Mouse (Mus musculus) liver, embryonic 12.5 days (tissue): Measurements from ENCODE around the gene Lgr6. TPM values are rescaled to one million over a fixed set of nuclear protein-coding genes. Genes with fewer than 3 reads are reported as not detected.

ENCODE experiments used
- ATAC-seq: fragments of 200-750 bp; cut with Nextera tagmentation; 2 replicates; pipeline ENCODE4 v1.8.0; 2017; ENCODE audit warnings: moderate number of reproducible peaks, mild to moderate bottlenecking, moderate library complexity
- H3K27ac ChIP-seq: fragments of 300-500 bp; sonication (generic); 2 replicates; pipeline ENCODE4 v1.5.1; 2016; ENCODE audit warnings: mild to moderate bottlenecking
- H3K27me3 ChIP-seq: fragments of 300-500 bp; sonication (generic); replicated peaks from 2 replicates; pipeline ENCODE4 v1.6.1; 2016; ENCODE audit warnings: mild to moderate bottlenecking, moderate library complexity
- H3K36me3 ChIP-seq: fragments of 300-500 bp; sonication (generic); 2 replicates; pipeline ENCODE4 v1.6.1; 2016; ENCODE audit warnings: mild to moderate bottlenecking, moderate library complexity
- H3K4me1 ChIP-seq: fragments of 300-500 bp; sonication (generic); 2 replicates; pipeline ENCODE4 v1.6.1; 2016
- H3K4me2 ChIP-seq: fragments of 300-500 bp; sonication (generic); 2 replicates; pipeline ENCODE4 v1.6.1; 2016; ENCODE audit warnings: mild to moderate bottlenecking, moderate library complexity
- H3K4me3 ChIP-seq: fragments of 300-500 bp; sonication (generic); 2 replicates; pipeline ENCODE4 v1.5.1; 2016; ENCODE audit warnings: mild to moderate bottlenecking, moderate library complexity
- H3K9ac ChIP-seq: fragments of 300-500 bp; sonication (generic); 2 replicates; pipeline ENCODE4 v1.6.1; 2016; ENCODE audit warnings: mild to moderate bottlenecking, moderate library complexity
- H3K9me3 ChIP-seq: fragments of 300-500 bp; sonication (generic); replicated peaks from 2 replicates; pipeline ENCODE4 v1.6.1; 2016; ENCODE audit warnings: mild to moderate bottlenecking, moderate library complexity
- WGBS: fragments of 180-500 bp; shearing (Covaris S2); methylation state at CpG from one replicate; pipeline ENCODE4 v1.1.7; 2016; ENCODE audit not compliant: insufficient replicate concordance; 5-methylcytosine and 5-hydroxymethylcytosine counted together
- polyA plus RNA-seq: library from polyadenylated mRNA; unstranded; fragments of >200 nt; fragmentation: Nextera tagmentation; extraction: Ambion mirVana; gene quantifications from 2 replicates; pipeline ENCODE4 v1.2.1, GENCODE M21; 2016

The Lgr6 gene
- 0.30 and 0.36 TPM in 2 replicates for polyA plus RNA-seq

GRCm38 (mm10) chr1:135105124-135105523 lies at the start of gene Lgr6:
Gene Lgr6, minus strand, starts transcription at chr1:135105276.
- H3K36me3 ChIP-seq: no peaks in the 10 kb centered on the region
- H3K27me3 ChIP-seq: peaks cover 76% of the 10 kb centered on the region
- no peak within 1 kb of the TSS for H3K27ac ChIP-seq
- H3K4me2 ChIP-seq: peak within 1 kb of the TSS; percentile 61
- no peak for ATAC-seq
- no peak within 1 kb of the TSS for H3K9ac ChIP-seq
- WGBS: under 1% methylated on average over 40 of the region's 40 CpGs
- peaks cover 7% of the 10 kb centered on the region; the same call in 1 of the 2 replicates for H3K4me1 ChIP-seq
- no peaks in the 10 kb centered on the region for H3K9me3 ChIP-seq
- H3K4me3 ChIP-seq: peak within 1 kb of the TSS; percentile 41

DNA sequence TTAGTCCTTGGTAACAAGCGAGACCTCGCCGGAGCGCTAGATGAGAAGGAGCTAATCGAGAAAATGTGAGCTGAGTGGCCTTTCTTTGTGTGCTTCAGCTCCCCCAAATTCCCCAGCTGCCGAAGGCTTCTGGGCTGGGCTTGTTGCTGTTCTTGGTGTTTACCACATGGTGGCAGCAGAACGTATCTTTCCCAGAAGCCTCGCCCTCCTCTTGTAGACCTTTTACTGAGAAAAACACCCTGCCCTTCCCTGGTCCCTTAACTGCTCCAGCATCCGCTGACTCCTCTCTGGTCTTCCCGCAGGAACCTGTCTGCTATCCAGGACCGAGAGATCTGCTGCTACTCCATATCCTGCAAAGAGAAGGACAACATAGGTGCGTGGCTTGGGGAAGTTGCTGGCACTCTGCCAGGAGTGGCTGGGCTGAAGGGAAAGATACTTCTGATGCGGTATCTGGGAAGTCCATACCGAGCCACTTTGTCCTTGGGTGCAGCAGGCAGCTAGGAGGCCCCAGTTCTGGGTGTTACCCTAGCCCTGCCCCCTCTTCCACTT lies 49.4 kb upstream of the Lgr6 start:
- 15% methylated on average over 14 of the region's 14 CpGs for WGBS
- 0 out of 2 replicates have a peak, but pooled peaks cover 7% of the 10 kb centered on the region for H3K27me3 ChIP-seq
- peak overlapping the region; percentile 34 for H3K27ac ChIP-seq
- H3K9me3 ChIP-seq: no peaks in the 10 kb centered on the region
- ATAC-seq: peak; percentile 75
- peaks cover 16% of the 10 kb centered on the region for H3K4me1 ChIP-seq
- no peak overlapping the region for H3K4me3 ChIP-seq
- no peak overlapping the region for H3K9ac ChIP-seq
- H3K36me3 ChIP-seq: peaks cover 20% of the 10 kb centered on the region
- peak overlapping the region; percentile 46 for H3K4me2 ChIP-seq

DNA sequence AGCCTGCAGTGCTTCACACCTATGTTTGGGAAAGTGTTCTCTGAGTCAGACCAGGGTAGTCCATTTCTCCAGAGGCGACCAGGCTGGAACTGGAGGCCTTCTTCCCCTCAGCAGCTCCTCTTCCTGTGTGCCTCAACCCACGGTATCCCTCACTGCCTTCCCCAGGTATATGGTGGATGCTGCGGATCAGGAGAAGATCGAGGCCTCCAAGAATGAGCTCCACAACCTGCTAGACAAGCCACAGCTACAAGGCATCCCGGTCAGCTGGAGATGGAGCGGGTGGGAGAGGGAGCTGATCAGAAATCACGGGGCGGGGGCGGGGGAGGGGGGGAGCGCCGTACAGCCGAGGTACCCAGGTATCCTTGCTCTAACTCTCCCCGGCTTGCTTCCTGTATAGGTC lies 48.9 kb upstream of the Lgr6 start:
- H3K4me2 ChIP-seq: peak overlapping the region; percentile 46
- no peak overlapping the region for H3K9ac ChIP-seq
- H3K27me3 ChIP-seq: 0 out of 2 replicates have a peak, but pooled peaks cover 2% of the 10 kb centered on the region
- H3K36me3 ChIP-seq: peaks cover 20% of the 10 kb centered on the region
- H3K27ac ChIP-seq: 0 out of 2 replicates have a peak overlapping the region, but pooled peaks have one; percentile 21
- no peak for ATAC-seq
- WGBS: 60% methylated on average over 12 of the region's 13 CpGs
- no peak overlapping the region for H3K4me3 ChIP-seq
- H3K9me3 ChIP-seq: no peaks in the 10 kb centered on the region
- peaks cover 16% of the 10 kb centered on the region for H3K4me1 ChIP-seq

DNA sequence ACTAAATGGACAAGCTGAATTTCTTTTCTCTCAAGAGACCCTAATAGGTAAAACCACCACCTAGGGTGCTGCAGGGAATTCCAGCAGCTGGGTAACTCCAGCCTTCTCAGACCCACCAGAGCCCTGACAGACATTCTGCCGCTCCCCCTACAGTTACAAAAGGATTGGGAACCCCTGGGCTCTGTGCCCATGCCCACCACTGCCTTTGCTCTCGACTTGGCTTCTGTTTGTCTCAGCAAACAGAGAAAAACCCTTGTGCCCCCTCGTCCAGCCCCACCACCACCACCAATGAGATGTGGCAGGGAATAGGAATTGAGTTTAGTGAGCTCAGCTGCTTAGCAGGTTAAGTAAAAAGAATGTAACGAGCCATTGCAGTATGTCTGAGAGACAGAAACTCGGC lies 43.9 kb upstream of the Lgr6 start:
- Histone ChIP-seq H3K4me2 (no peak overlapping the region), H3K9me3 (no peaks in the 10 kb centered on the region), H3K36me3 (peaks cover 5% of the 10 kb centered on the region), H3K27ac (no peak overlapping the region), H3K9ac (no peak overlapping the region), H3K4me3 (no peak overlapping the region), H3K27me3 (no peaks in the 10 kb centered on the region), H3K4me1 (peaks cover 28% of the 10 kb centered on the region)
- ATAC-seq: no peak
- WGBS: 75% methylated on average over 5 of the region's 5 CpGs

DNA sequence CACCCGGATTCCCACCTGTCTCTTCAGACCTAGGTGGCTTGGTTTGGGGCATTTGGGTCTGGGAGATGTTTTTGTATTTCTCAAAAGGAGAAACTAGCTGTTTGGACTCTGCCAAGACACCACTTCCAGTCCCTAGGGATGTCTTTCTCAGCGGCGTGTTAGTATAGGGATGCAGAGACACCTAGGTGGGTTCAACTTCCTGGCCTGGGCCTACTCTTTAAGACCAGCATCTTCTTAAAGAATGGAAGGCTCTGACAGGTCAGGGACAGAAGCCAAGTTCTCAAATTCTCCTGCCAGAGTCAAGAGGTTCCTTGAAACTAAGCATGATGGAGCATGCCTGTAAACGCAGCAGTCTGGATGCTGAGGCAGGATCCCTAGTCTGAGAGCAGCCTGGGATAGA lies 43.4 kb upstream of the Lgr6 start:
- no peak overlapping the region for H3K9ac ChIP-seq
- peak overlapping the region; percentile 78; the same call in 1 of the 2 replicates for H3K4me3 ChIP-seq
- peaks cover 10% of the 10 kb centered on the region for H3K36me3 ChIP-seq
- no peaks in the 10 kb centered on the region for H3K9me3 ChIP-seq
- peaks cover 26% of the 10 kb centered on the region for H3K4me1 ChIP-seq
- peak overlapping the region; percentile 98 for H3K4me2 ChIP-seq
- H3K27ac ChIP-seq: peak overlapping the region; percentile 13; the same call in 1 of the 2 replicates
- WGBS: 76% methylated on average over 4 of the region's 4 CpGs
- no peak for ATAC-seq
- 0 out of 2 replicates have a peak, but pooled peaks cover under 1% of the 10 kb centered on the region for H3K27me3 ChIP-seq

DNA sequence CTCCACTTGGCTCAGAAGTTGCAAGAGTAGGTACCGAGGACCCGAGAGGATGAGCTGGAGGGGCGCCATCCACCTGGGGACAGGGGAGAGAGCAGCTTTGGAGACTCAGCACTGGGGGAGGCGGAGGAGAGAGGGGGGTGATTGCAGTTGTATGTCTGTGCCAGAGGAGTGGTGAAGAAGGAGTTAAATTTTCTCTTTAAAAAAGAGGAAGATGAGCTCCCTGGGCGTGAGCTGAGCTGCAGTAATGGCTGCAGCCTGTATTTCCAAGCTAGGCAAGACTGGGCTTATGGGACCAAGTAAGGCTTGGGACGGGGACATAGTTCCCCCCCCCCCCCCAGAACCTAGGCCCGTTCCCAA lies 42.6 kb upstream of the Lgr6 start:
- no peak for ATAC-seq
- peaks cover 18% of the 10 kb centered on the region for H3K36me3 ChIP-seq
- peak overlapping the region; percentile 82 for H3K9ac ChIP-seq
- peaks cover 26% of the 10 kb centered on the region for H3K4me1 ChIP-seq
- H3K4me2 ChIP-seq: peak overlapping the region; percentile 98
- H3K27ac ChIP-seq: peak overlapping the region; percentile 83
- no peaks in the 10 kb centered on the region for H3K9me3 ChIP-seq
- H3K4me3 ChIP-seq: peak overlapping the region; percentile 78
- H3K27me3 ChIP-seq: peaks cover 5% of the 10 kb centered on the region; the same call in 1 of the 2 replicates
- 5% methylated on average over 7 of the region's 7 CpGs for WGBS

DNA sequence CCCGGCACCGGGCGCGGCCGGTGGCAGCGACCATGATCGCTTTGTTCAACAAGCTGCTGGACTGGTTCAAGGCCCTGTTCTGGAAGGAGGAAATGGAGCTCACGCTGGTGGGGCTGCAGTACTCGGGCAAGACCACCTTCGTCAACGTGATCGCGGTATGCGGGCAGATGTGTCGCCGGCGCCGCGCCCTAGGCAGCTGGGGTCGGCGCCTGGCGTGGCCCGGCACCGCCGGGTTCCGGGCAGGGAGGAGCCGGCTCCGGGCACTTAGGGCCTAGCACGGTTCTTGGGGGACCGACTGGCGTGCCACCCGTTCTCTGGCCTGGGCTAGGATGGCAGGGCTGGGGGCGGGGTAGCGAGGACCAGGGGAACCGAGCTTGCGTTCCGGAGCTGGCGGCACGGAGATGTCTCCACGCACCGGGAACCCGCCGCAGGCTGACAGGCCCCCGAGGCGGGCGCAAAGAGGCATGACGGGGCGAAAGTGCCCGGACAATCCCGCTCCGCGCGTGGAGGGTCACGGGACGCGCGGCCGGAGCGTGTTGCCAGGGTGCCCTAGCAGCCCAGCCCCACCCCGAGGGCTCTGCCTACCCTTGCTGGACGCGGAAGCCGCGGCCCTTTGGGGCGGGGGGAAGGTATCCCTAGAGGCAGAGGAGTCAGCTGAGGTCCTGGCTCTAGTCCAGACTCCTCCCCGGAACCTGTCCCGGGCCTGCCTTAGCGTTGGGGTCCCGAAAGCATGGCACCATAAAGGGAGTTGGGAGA lies 42.0 kb upstream of the Lgr6 start:
- Histone ChIP-seq H3K27ac (peak overlapping the region; percentile 83), H3K36me3 (peaks cover 21% of the 10 kb centered on the region), H3K9ac (peak overlapping the region; percentile 82), H3K4me3 (peak overlapping the region; percentile 78), H3K4me2 (peak overlapping the region; percentile 98), H3K9me3 (no peaks in the 10 kb centered on the region), H3K27me3 (peaks cover 5% of the 10 kb centered on the region; the same call in 1 of the 2 replicates), H3K4me1 (peaks cover 26% of the 10 kb centered on the region)
- WGBS: under 1% methylated on average over 69 of the region's 69 CpGs
- ATAC-seq: peak; percentile 68

GRCm38 (mm10) chr1:135146077-135146945 lies 41.2 kb upstream of the Lgr6 start, which contains the start of gene Arl8a:
Gene Arl8a, plus strand, starts transcription at chr1:135146824.
- peaks cover 26% of the 10 kb centered on the region for H3K4me1 ChIP-seq
- H3K4me3 ChIP-seq: peak within 1 kb of the TSS; percentile 78
- no peaks in the 10 kb centered on the region for H3K9me3 ChIP-seq
- peak within 1 kb of the TSS; percentile 83 for H3K27ac ChIP-seq
- H3K9ac ChIP-seq: peak within 1 kb of the TSS; percentile 82
- H3K36me3 ChIP-seq: peaks cover 27% of the 10 kb centered on the region
- H3K27me3 ChIP-seq: peaks cover 5% of the 10 kb centered on the region; the same call in 1 of the 2 replicates
- peak within 1 kb of the TSS; percentile 98 for H3K4me2 ChIP-seq
- peak; percentile 89 for ATAC-seq
- WGBS: 1% methylated on average over 78 of the region's 78 CpGs

DNA sequence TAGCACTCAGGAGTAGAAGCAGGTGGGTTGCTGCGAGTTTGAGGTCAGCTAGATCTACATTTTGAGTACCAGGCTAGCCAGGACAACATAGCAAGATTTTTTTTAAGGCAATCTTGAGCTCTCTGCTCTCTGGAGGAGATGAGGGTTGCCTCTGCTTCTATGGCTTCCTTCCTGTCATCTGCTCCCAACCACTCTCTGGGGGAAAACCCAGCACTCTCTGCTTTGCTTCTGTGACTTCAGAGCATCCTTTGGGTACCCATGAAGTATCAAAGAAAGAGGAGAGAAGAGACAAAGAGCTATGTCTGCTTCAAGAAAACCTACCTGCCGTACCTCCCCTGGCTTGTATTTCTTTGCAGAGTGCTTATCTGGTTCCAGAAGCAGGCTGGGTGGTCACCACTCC lies 38.9 kb upstream of the Lgr6 start:
- no peak overlapping the region for H3K4me3 ChIP-seq
- 72% methylated on average over 2 of the region's 2 CpGs for WGBS

GRCm38 (mm10) chr1:135142452-135142851 lies 37.4 kb upstream of the Lgr6 start:
- H3K4me2 ChIP-seq: no peak overlapping the region
- WGBS: 68% methylated on average over 2 of the region's 2 CpGs
- peaks cover 46% of the 10 kb centered on the region for H3K36me3 ChIP-seq
- no peak overlapping the region for H3K27ac ChIP-seq
- peaks cover 17% of the 10 kb centered on the region for H3K4me1 ChIP-seq
- peaks cover 5% of the 10 kb centered on the region; the same call in 1 of the 2 replicates for H3K27me3 ChIP-seq
- H3K9ac ChIP-seq: no peak overlapping the region
- no peak overlapping the region for H3K4me3 ChIP-seq
- no peaks in the 10 kb centered on the region for H3K9me3 ChIP-seq
- ATAC-seq: no peak

More for the DNA sequence above, 38.9 kb upstream of the Lgr6 start:
- Histone ChIP-seq H3K9ac (no peak overlapping the region), H3K4me2 (no peak overlapping the region), H3K9me3 (no peaks in the 10 kb centered on the region), H3K36me3 (peaks cover 42% of the 10 kb centered on the region), H3K27ac (no peak overlapping the region), H3K4me1 (peaks cover 26% of the 10 kb centered on the region), H3K27me3 (peaks cover 5% of the 10 kb centered on the region; the same call in 1 of the 2 replicates)
- no peak for ATAC-seq

DNA sequence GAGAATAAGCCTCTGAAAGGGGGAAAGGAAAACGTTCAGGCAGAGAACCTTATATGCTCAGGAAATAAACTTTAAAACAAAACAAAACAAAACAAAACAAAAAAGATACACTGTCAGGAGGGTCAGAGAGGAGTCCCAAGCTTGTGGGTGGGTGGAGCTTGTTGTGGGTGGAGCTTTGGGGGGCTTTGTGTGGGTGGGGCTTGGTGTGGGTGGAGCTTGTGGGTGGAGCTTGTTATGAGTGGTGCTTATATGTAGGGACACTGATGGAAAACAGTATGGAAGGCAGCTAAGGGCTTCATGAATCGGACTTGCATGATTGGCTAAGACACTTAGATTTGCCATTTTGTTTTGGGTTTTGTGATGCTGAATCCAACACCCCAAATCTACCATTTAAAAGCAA lies 34.8 kb upstream of the Lgr6 start:
- no peak overlapping the region for H3K4me3 ChIP-seq
- H3K9ac ChIP-seq: no peak overlapping the region
- no peak for ATAC-seq
- peaks cover 54% of the 10 kb centered on the region for H3K36me3 ChIP-seq
- WGBS: 63% methylated on average over 2 of the region's 2 CpGs
- H3K9me3 ChIP-seq: no peaks in the 10 kb centered on the region
- peaks cover 13% of the 10 kb centered on the region for H3K4me1 ChIP-seq
- H3K27me3 ChIP-seq: peaks cover 5% of the 10 kb centered on the region; the same call in 1 of the 2 replicates
- H3K27ac ChIP-seq: no peak overlapping the region
- no peak overlapping the region for H3K4me2 ChIP-seq
